Mouse (Mus musculus) G1E (cell line): ENCODE measurements around the gene Rin3. TPM values are rescaled to one million over a fixed set of nuclear protein-coding genes. Genes with fewer than 3 reads are reported as not detected.

Experiments used
- ATAC-seq: 2 replicates; pipeline ENCODE4 v1.8.0; 2016; ENCODE audit warnings: mild to moderate bottlenecking; ENCODE audit not compliant: insufficient number of reproducible peaks, poor library complexity, low FRiP score, severe bottlenecking; ENCODE audit errors: extremely low read depth
- DNase-seq: peaks from one replicate; pipeline ENCODE4 v3.0.0; 2012; ENCODE audit warnings: low spot score
- H3K27me3 ChIP-seq: 2 replicates; pipeline ENCODE4 v1.6.1; 2012; ENCODE audit warnings: mild to moderate bottlenecking, low read length, inconsistent platforms; ENCODE audit not compliant: insufficient read depth
- H3K36me3 ChIP-seq: replicated peaks from 2 replicates; pipeline ENCODE3; 2012; ENCODE audit warnings: mild to moderate bottlenecking, inconsistent platforms
- H3K4me1 ChIP-seq: 2 replicates; pipeline ENCODE4 v1.6.1; 2012; ENCODE audit warnings: low read depth, low read length, inconsistent platforms, mixed read lengths; ENCODE audit not compliant: insufficient read depth
- H3K4me3 ChIP-seq: 2 replicates; pipeline ENCODE4 v1.5.1; 2012; ENCODE audit warnings: low read depth, mild to moderate bottlenecking, inconsistent platforms, low read length, moderate library complexity, mixed read lengths
- H3K9me3 ChIP-seq: replicated peaks from 2 replicates; pipeline ENCODE4 v1.6.1; 2012; ENCODE audit warnings: inconsistent platforms
- CTCF ChIP-seq: IDR thresholded peaks from 2 replicates; pipeline ENCODE4 v1.5.1; 2012; ENCODE audit warnings: low read depth, low read length, inconsistent platforms, mixed read lengths
- GATA1 ChIP-seq: IDR thresholded peaks from 2 replicates; pipeline ENCODE4 v1.6.1; 2012; ENCODE audit warnings: borderline replicate concordance, low read length, inconsistent platforms, mixed read lengths
- GATA2 ChIP-seq: IDR thresholded peaks from 2 replicates; pipeline ENCODE4 v1.6.1; 2012; ENCODE audit warnings: low read depth, low read length, inconsistent platforms, borderline replicate concordance
- POLR2AphosphoS5 ChIP-seq: IDR thresholded peaks from 2 replicates; pipeline ENCODE4 v1.6.1; 2012; ENCODE audit warnings: low read depth, low read length, inconsistent platforms; ENCODE audit not compliant: insufficient replicate concordance
- TAL1 ChIP-seq: conservative IDR thresholded peaks from 2 replicates; pipeline ENCODE4 v1.6.1; 2012; ENCODE audit warnings: low read depth, low read length, inconsistent platforms, mixed read lengths
- polyA plus RNA-seq: library from polyadenylated mRNA; stranded (reverse); fragments of >175 nt; gene quantifications from 2 replicates; pipeline ENCODE4 v1.2.3, GENCODE M21; 2012
- total RNA-seq, 2 experiments: library from RNA; stranded (forward) in 1 of 2; stranded (reverse) in 1 of 2; fragments of 200-1000 nt in 1 of 2; fragments of >200 nt in 1 of 2; fragmentation: Nextera tagmentation in 1 of 2; gene quantifications; 2 replicates each; pipeline ENCODE4 v1.2.3; 2014 to 2017

Rin3 gene
- total and polyA plus RNA-seq, 3 experiments, result 3.4 to 5.2 (median 4.2) TPM

DNA sequence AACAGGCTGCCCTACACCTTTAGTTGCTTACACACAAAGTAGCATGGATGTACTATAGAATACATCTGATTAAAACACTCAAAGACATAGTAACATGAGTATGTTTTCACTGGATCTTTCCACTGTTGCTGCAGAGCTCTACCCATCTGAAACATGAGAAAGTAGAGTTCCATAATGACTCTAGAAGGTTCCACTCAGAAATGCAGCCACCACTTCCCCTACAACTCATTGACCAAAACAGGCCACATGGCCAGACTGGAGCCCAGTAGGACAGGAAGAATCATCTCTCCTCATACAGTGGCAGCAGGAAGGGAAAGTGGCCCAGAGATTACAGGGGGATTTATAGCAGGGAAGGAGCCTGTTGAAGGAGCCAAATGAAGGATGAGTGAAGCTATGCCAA, 47.9 kb downstream of the Rin3 start:
- no peak for ATAC-seq
- Histone ChIP-seq H3K4me1 (no peaks in the 10 kb centered on the region), H3K27me3 (no peaks in the 10 kb centered on the region)

DNA sequence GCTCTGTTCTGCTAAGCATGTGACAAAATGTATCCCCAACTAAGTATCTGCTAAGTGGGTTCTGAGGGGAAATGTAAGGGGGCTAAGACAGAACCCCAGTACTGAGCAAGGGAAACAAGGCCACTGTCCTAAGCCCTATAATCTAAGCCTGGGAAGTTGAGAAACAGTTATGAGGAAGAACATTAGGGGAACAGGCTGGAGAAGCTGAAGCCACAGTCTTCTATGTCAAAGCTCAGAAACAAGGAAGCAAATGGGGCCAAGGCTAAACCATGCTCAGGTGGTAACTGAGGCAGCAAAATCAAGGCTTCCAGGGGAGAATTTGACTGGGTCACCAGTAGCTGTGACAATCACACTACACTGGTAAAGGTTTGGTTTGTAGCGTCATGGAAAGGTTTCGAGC, 50.3 kb downstream of the Rin3 start:
- TF ChIP-seq GATA1 (no peak), POLR2AphosphoS5 (no peak), TAL1 (no peak), GATA2 (no peak), CTCF (no peak)
- Histone ChIP-seq H3K36me3 (no peaks in the 10 kb centered on the region), H3K9me3 (no peaks in the 10 kb centered on the region), H3K4me3 (no peak overlapping the region), H3K4me1 (no peaks in the 10 kb centered on the region), H3K27me3 (no peaks in the 10 kb centered on the region)
- DNase-seq (no peak), ATAC-seq (no peak)

More for the DNA sequence above, 47.9 kb downstream of the Rin3 start:
- Histone ChIP-seq H3K9me3 (no peaks in the 10 kb centered on the region), H3K4me3 (no peak overlapping the region), H3K36me3 (no peaks in the 10 kb centered on the region)
- DNase-seq, result no peak
- no peak for TF ChIP-seq GATA2
- TF ChIP-seq GATA1, result no peak
- TF ChIP-seq CTCF, result no peak
- TF ChIP-seq TAL1, result no peak
- no peak for TF ChIP-seq POLR2AphosphoS5

DNA sequence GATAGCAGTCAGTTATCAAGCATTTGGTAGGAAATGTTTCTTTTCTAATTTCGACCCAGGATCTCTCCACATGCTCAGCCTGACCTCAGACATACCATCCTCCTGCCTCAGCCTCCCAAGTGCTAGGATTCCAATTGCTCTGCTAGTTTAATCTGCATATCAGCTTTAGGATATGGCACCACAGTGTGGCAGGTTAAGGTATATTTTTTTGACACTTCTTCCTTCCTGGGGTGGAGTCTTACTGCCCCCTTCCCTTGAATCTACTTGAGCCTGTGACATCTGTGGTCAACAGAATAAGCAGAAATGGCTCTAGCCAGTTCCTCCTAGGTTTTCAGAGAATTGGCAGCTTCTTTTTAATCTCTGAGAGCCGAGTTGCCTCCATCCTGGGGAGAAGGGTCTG, 56.2 kb downstream of the Rin3 start:
- no peaks in the 10 kb centered on the region for H3K36me3 ChIP-seq
- DNase-seq (no peak), ATAC-seq (no peak)
- H3K4me3 ChIP-seq, result no peak overlapping the region
- 0 out of 2 replicates have a peak, but pooled peaks cover 2% of the 10 kb centered on the region for H3K27me3 ChIP-seq
- no peaks in the 10 kb centered on the region for H3K9me3 ChIP-seq
- no peaks in the 10 kb centered on the region for H3K4me1 ChIP-seq
- TF ChIP-seq GATA2, result no peak
- TF ChIP-seq GATA1, result no peak
- TF ChIP-seq CTCF, result no peak
- TF ChIP-seq POLR2AphosphoS5, result no peak
- no peak for TF ChIP-seq TAL1

DNA sequence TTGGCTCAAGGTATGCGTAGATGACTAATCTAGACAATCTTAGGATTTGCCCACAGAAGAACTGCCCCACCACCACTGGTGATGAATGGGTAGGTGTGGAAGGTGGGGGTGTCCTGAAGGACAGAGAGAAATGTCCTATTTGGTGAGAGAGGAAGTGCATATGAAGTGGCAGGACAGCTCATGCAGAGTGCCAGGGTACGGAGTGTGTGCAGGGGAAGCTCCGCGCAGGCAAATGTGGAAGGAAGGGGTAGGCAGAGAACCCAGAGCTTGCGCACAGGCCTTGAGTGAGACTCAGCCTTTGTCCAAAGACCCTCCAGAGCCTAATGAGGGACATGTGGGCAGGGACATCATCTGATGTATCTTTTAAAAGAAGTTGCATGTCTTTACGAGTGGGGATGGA, 57.6 kb downstream of the Rin3 start:
- DNase-seq, result no peak
- H3K27me3 ChIP-seq, result 0 out of 2 replicates have a peak, but pooled peaks cover 2% of the 10 kb centered on the region
- TF ChIP-seq GATA2, result no peak
- TF ChIP-seq CTCF, result no peak
- TF ChIP-seq GATA1, result no peak
- TF ChIP-seq TAL1, result no peak
- TF ChIP-seq POLR2AphosphoS5, result no peak
- no peaks in the 10 kb centered on the region for H3K9me3 ChIP-seq
- H3K4me1 ChIP-seq, result no peaks in the 10 kb centered on the region
- ATAC-seq, result no peak
- no peaks in the 10 kb centered on the region for H3K36me3 ChIP-seq
- H3K4me3 ChIP-seq, result no peak overlapping the region

DNA sequence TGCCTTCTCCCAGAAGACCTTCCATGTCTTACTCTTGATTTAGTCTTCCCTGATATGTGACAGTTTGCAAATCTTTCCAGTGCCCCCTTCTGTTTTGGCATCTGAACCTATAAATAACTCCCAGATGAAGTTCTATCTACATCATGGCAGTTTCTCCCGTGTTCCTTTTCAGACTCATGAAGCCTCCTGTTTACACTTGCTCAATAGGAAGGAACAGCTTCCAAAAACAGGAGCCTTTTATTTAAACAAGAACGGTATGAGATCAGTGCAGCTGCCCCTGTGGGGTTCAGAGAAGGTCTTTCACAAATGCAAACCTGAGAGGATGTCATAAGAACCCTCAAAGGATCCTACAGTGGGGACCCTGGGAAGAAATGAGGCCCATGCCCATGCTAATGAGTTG, 59.3 kb downstream of the Rin3 start:
- Histone ChIP-seq H3K27me3 (0 out of 2 replicates have a peak, but pooled peaks cover 2% of the 10 kb centered on the region), H3K9me3 (no peaks in the 10 kb centered on the region), H3K4me1 (no peaks in the 10 kb centered on the region), H3K36me3 (no peaks in the 10 kb centered on the region), H3K4me3 (no peak overlapping the region)
- DNase-seq (no peak), ATAC-seq (no peak)
- TF ChIP-seq TAL1, result no peak
- TF ChIP-seq GATA1, result no peak
- TF ChIP-seq GATA2, result no peak
- TF ChIP-seq POLR2AphosphoS5, result no peak
- TF ChIP-seq CTCF, result no peak

DNA sequence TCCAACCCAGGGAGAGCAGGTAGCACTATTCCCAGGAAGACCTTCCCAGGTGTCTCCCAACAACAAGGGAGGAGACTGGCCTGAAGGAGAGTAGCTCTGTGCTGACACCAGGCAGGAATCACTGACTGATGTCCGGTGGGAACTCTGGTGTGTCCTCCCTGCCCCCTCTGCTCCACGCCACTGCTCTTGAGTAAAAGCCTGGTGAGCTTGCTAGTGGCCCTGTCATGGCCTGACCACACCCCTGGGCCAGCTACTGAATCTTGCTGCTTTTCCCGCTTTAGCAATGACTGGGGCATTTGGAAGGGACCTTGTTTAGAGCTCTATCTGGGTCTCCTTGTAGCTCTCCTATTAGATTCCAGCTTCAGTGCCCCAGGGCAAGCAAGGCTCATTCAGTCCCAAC, 59.8 kb downstream of the Rin3 start:
- Histone ChIP-seq H3K27me3 (0 out of 2 replicates have a peak, but pooled peaks cover 2% of the 10 kb centered on the region), H3K4me3 (no peak overlapping the region), H3K9me3 (no peaks in the 10 kb centered on the region), H3K4me1 (no peaks in the 10 kb centered on the region), H3K36me3 (no peaks in the 10 kb centered on the region)
- DNase-seq (no peak), ATAC-seq (no peak)
- TF ChIP-seq TAL1 (no peak), GATA2 (no peak), POLR2AphosphoS5 (no peak), GATA1 (no peak), CTCF (no peak)
